Mouse (Mus musculus): ENCODE data around the gene Dctn2. TPM values are rescaled to one million over a fixed set of nuclear protein-coding genes. Genes with fewer than 3 reads are reported as not detected.

The Dctn2 gene
- polyA plus RNA-seq, 1 experiment from 2014 or later = 150 TPM

DNA sequence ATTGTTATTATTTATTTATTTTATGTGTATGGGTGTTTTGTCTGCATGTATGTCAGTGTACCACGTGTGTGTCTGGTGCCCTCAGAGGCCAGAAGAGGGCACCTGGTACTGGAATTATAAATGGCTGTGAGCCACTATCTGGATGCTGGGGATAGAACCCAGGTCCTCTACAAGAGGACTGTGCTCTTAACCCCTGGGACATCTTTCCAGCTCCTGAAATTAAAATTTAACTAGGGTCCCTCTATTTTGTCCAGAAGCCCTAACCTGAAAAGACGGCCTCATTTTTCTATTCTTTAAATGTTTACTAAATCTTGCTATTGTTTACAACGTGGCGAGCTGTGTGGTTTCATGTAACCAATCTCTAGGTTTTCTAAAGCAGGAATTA, 449 bp upstream of the Dctn2 start:
- no peak overlapping the region for H3K27ac ChIP-seq
- H3K27me3 ChIP-seq (replicated peaks) = peaks cover 18% of the 10 kb centered on the region
- no peaks in the 10 kb centered on the region; the same call in 1 of the 2 replicates for H3K36me3 ChIP-seq
- 24% methylated on average over 4 of the region's 4 CpGs for WGBS
- no peaks in the 10 kb centered on the region for H3K9me3 ChIP-seq
- peak; percentile 40 for ATAC-seq
- H3K9ac ChIP-seq = no peak overlapping the region
- H3K4me3 ChIP-seq (replicated peaks) = 0 out of 2 replicates have a peak overlapping the region, but pooled peaks have one; percentile 96
- peak overlapping the region; percentile 85; the same call in 1 of the 2 replicates for H3K4me2 ChIP-seq (replicated peaks)
- H3K4me1 ChIP-seq (replicated peaks) = peaks cover 23% of the 10 kb centered on the region

DNA sequence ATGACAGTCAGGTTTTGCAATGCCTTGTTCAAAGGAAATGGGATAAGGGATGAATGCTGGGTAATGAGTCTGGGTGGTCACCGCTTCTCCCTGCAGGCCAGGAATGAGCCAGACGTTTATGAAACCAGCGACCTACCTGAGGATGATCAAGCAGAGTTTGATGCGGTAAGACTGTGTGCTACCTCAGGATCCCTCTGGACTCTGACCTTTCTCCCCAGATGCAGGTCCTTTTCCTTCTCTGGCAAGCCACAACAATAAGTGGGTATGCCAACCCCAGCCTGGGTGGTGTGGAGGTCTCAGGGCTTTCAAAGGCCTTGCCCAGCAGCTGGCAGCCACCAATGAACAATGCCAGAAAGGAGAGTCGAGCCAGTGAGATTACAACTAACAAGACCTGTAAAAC, 1.1 kb downstream of the Dctn2 start:
- 55% methylated on average over 5 of the region's 5 CpGs for WGBS

DNA sequence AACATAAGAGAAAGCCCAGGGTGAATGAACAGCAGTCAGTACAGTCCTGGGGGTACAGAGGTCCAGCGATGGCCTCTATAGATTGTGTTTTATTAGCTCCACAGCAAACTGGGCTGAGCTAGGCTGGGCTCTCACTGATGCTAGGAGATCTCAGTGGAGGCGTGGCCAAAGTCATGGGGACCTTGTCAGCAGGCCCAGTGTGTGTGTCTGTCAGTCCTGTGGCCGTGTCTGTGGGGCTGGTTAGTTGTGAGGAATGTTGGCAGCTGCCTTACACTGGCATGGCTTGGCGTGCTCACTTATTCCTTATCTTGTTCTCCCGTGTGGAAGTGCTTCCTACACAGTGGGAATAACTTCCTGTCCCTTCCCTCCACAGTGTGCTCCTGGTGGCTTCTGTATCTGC, 2.2 kb downstream of the Dctn2 start:
- WGBS = 65% methylated on average over 5 of the region's 5 CpGs
- no peak overlapping the region for H3K27ac ChIP-seq

More for the DNA sequence above, 1.1 kb downstream of the Dctn2 start:
- H3K27ac ChIP-seq = no peak overlapping the region
- no peaks in the 10 kb centered on the region for H3K9me3 ChIP-seq
- H3K27me3 ChIP-seq (replicated peaks) = peaks cover 9% of the 10 kb centered on the region
- peaks cover 23% of the 10 kb centered on the region for H3K4me1 ChIP-seq (replicated peaks)
- H3K4me2 ChIP-seq (replicated peaks) = peak overlapping the region; percentile 85
- no peak for ATAC-seq
- peak overlapping the region; percentile 96 for H3K4me3 ChIP-seq (replicated peaks)
- peak overlapping the region; percentile 98 for H3K9ac ChIP-seq
- peaks cover under 1% of the 10 kb centered on the region for H3K36me3 ChIP-seq

DNA sequence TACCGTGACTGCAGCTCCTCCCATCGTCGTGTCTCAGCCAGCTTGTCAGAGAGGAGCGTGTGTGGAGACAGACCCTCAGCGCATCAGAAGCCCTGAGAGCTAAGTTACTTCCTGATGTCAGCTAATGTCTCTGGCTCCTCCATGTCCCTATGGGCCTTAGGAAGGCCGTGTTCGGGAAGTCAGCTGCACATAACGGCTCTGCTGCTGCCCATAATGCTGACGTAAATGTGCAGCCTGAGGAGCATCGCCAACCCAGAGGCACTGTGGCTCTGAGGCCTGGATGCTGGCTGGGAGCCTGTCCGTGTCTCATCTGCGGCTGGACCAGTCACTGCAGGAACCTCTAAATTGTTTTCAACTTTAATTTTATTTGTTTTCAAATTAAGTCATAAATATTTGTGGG, 2.9 kb downstream of the Dctn2 start:
- peaks cover 21% of the 10 kb centered on the region for H3K4me1 ChIP-seq (replicated peaks)
- no peak overlapping the region for H3K27ac ChIP-seq
- ATAC-seq = no peak
- H3K27me3 ChIP-seq (replicated peaks) = 0 out of 2 replicates have a peak, but pooled peaks cover 4% of the 10 kb centered on the region
- H3K36me3 ChIP-seq = peaks cover 5% of the 10 kb centered on the region
- H3K9me3 ChIP-seq = no peaks in the 10 kb centered on the region
- H3K4me2 ChIP-seq (replicated peaks) = no peak overlapping the region
- no peak overlapping the region for H3K4me3 ChIP-seq (replicated peaks)
- H3K9ac ChIP-seq = no peak overlapping the region
- 82% methylated on average over 12 of the region's 12 CpGs for WGBS

More for the DNA sequence above, 2.2 kb downstream of the Dctn2 start:
- H3K36me3 ChIP-seq = peaks cover 5% of the 10 kb centered on the region
- peaks cover 5% of the 10 kb centered on the region; the same call in 1 of the 2 replicates for H3K27me3 ChIP-seq (replicated peaks)
- no peaks in the 10 kb centered on the region for H3K9me3 ChIP-seq
- 0 out of 2 replicates have a peak overlapping the region, but pooled peaks have one; percentile 10 for H3K9ac ChIP-seq
- H3K4me2 ChIP-seq (replicated peaks) = no peak overlapping the region
- ATAC-seq = 0 out of 2 replicates have a peak, but pooled peaks have one; percentile 9
- no peak overlapping the region for H3K4me3 ChIP-seq (replicated peaks)
- peaks cover 18% of the 10 kb centered on the region for H3K4me1 ChIP-seq (replicated peaks)

DNA sequence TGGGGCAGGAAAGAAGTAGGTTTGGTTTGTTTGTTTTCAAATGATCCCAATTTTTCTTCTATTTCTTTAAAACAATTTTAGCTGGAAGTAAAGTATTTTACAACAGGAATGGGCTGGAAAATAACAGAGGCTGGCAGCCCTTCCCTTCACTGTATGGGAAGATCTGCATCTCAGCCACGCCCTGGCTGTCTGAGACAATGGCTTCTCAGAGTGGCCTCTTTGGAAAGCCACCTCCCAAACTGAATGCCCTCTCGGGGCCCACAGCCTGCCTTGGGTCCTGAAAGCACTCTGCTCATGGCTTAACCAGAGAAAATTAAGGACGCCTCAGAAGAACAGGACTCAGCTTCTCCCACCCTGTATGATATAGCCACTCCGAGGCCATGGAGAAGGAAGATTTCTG, 3.7 kb downstream of the Dctn2 start:
- 76% methylated on average over 4 of the region's 4 CpGs for WGBS
- Histone ChIP-seq H3K36me3 (peaks cover 5% of the 10 kb centered on the region), H3K4me2 (replicated peaks) (no peak overlapping the region)

DNA sequence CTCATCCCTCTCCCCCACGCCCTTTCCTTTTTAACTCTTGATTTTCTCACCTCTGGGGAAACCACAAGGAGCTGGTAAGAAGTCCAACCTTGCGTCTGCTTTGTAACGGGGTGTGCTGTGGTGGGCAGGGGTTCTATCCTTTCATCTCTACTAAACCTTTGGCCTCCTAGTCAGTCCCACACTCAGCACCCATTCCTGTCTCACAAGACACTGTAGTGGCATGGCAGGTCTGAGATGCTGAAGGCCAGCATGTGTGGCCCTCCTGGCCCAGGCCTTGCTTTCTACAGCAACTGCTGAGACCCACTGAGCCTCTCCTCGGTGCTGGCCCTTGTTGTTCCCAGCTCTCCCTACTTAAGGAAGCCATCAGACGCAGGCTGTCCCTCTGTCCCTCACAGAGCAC, 6.2 kb downstream of the Dctn2 start:
- Histone ChIP-seq H3K36me3 (peaks cover 26% of the 10 kb centered on the region), H3K4me1 (replicated peaks) (peaks cover 21% of the 10 kb centered on the region), H3K4me3 (replicated peaks) (no peak overlapping the region), H3K4me2 (replicated peaks) (no peak overlapping the region), H3K9ac (no peak overlapping the region), H3K27ac (no peak overlapping the region), H3K9me3 (no peaks in the 10 kb centered on the region), H3K27me3 (replicated peaks) (no peaks in the 10 kb centered on the region)
- ATAC-seq = no peak
- WGBS = 90% methylated on average over 5 of the region's 5 CpGs

More for the DNA sequence above, 3.7 kb downstream of the Dctn2 start:
- Histone ChIP-seq H3K9ac (no peak overlapping the region), H3K27me3 (replicated peaks) (no peaks in the 10 kb centered on the region), H3K9me3 (no peaks in the 10 kb centered on the region), H3K4me3 (replicated peaks) (no peak overlapping the region), H3K27ac (no peak overlapping the region), H3K4me1 (replicated peaks) (peaks cover 25% of the 10 kb centered on the region)
- ATAC-seq = no peak

DNA sequence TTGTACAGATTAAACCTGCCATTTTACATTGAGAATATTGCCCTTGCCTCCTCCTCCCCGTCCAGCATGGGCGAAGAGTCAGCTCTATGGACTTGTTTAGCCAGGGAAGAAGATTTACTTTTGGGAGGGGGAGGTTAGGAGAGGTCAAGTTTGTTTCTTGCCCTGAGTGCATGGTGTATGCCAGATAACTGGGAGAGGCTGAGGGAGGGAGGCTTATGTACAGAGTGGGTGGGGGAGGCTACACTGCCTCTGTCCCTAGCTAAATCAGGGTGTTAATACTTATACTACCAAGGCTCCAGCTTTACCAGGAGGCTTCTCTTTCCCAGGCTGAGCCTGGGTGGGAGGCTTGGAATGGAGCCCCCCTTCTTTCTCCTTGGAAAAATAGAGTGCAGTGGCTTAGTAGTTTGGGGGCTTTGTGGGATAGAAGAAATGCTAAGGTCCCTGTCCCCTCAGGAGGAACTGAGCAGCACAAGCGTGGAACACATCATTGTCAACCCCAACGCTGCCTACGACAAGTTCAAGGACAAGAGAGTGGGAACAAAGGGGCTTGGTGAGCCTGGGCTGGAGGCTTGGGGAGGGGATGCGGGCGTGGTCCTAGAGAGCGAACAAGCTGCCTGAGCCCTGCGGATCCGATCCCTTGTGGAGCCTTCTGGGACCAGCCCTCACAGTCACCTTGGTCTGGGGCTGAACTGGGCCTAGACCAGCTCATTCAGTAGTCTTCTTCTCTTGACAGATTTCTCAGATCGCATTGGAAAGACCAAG, 8.3 kb downstream of the Dctn2 start:
- Histone ChIP-seq H3K9me3 (no peaks in the 10 kb centered on the region), H3K4me3 (replicated peaks) (no peak overlapping the region), H3K36me3 (peaks cover 39% of the 10 kb centered on the region), H3K4me1 (replicated peaks) (0 out of 2 replicates have a peak, but pooled peaks cover 9% of the 10 kb centered on the region), H3K27ac (no peak overlapping the region), H3K4me2 (replicated peaks) (no peak overlapping the region), H3K9ac (no peak overlapping the region), H3K27me3 (replicated peaks) (no peaks in the 10 kb centered on the region)
- ATAC-seq = peak; percentile 46; the same call in 1 of the 2 replicates
- 69% methylated on average over 11 of the region's 11 CpGs for WGBS

DNA sequence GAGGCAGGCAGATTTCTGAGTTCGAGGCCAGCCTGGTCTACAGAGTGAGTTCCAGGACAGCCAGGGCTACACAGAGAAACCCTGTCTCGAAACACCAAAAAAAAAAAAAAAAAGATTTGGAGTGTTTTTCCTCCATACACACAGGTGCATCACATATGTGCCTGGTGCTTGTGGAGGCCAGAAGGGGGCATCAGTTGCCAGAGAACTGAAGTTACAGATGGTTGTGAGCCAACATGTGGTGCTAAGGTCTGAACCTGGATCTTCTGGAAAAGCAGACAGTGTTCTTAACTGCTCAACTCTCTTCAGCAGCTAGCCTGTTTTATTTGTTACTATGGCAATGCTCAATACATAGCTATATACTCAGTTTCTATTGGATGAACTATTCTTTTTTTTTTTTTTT, 13.6 kb downstream of the Dctn2 start:
- Histone ChIP-seq H3K4me1 (replicated peaks) (peaks cover 10% of the 10 kb centered on the region; the same call in 1 of the 2 replicates), H3K4me2 (replicated peaks) (no peak overlapping the region), H3K36me3 (peaks cover 70% of the 10 kb centered on the region), H3K9me3 (no peaks in the 10 kb centered on the region), H3K27me3 (replicated peaks) (no peaks in the 10 kb centered on the region), H3K27ac (no peak overlapping the region), H3K9ac (no peak overlapping the region), H3K4me3 (replicated peaks) (no peak overlapping the region)
- no peak for ATAC-seq
- WGBS = 93% methylated on average over 2 of the region's 2 CpGs

DNA sequence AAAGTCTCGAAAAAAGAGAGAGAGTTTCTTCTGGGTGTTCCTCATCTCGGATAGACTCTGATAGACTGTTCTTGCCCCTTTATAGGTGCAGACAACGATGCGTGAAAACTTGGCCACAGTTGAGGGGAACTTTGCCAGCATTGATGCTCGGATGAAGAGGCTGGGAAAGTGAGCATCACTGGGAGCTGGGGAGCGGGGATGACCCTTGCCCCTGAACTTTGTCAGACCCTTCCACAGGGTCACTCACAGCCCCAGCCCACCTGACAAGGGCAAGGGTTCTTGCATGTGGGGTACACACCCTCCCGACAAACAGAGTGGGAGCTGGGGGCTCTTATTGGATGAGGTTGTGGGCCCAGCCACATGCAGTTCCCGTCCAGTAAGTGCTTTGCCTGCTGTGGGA, 15.1 kb downstream of the Dctn2 start:
- peaks cover 26% of the 10 kb centered on the region for H3K4me1 ChIP-seq (replicated peaks)
- ATAC-seq = no peak
- no peak overlapping the region for H3K9ac ChIP-seq
- peaks cover 73% of the 10 kb centered on the region for H3K36me3 ChIP-seq
- WGBS = 88% methylated on average over 8 of the region's 8 CpGs
- H3K4me3 ChIP-seq (replicated peaks) = no peak overlapping the region
- H3K9me3 ChIP-seq = no peaks in the 10 kb centered on the region
- no peak overlapping the region for H3K4me2 ChIP-seq (replicated peaks)
- H3K27me3 ChIP-seq (replicated peaks) = no peaks in the 10 kb centered on the region
- no peak overlapping the region for H3K27ac ChIP-seq

DNA sequence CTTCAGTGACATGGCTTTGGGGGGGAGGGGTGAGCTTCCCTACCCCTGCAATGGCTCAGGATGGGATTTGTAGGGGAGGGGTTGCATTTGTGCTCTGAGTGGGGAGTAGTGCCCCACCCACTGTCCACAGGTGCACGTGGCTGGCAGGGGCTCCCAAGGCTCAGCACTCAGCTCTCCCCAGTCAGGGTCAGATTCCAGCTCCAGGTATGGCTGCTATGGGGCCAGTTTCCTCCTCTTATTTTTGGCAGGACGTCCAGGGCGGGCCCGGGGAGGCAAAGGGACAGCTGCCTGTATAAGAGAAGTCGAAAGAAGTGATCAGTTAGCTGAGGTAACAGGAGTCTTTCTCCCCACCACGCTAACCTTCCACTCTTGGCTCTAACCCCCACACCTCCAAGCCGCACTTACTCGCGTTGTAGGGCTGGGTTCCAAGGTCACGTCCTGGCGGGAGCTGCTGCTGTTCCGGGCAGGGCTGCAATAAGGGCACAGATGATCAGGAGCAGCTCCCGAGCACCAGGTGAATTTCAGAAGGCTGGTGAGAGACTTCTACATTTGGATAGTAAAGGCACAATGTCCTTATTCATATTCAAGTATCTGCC, 16.6 kb downstream of the Dctn2 start:
- Histone ChIP-seq H3K9ac (no peak overlapping the region), H3K4me3 (replicated peaks) (no peak overlapping the region), H3K4me2 (replicated peaks) (no peak overlapping the region), H3K36me3 (peaks cover 65% of the 10 kb centered on the region), H3K9me3 (no peaks in the 10 kb centered on the region), H3K27ac (no peak overlapping the region), H3K4me1 (replicated peaks) (peaks cover 40% of the 10 kb centered on the region), H3K27me3 (replicated peaks) (no peaks in the 10 kb centered on the region)
- ATAC-seq = no peak
- WGBS = 64% methylated on average over 13 of the region's 13 CpGs

DNA sequence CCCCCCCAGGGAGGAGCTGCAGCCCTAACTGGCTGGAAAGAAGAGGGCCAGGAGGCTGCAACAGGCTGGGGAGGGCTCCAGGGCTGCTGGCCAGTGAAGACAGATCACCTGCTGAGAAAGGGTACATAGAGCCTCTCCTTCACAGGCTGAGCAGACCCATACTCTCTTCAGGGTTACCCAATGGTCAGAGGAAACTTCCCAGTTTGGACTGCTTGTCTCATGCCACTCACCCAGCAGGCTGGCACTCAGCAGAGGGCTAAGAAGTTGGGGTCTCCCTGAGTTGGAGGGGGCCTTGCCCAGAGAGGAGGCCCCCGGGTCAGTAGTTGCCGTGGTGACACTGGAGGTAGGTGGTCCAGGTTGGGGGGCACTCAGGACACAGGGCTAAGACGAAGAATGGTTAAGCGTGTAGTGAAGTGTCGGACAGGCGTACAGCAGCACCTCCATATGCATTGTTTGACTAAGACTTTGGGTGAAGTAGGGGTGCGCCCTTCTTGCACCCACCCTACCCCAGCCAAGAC, 18.0 kb downstream of the Dctn2 start:
- ATAC-seq = no peak
- H3K4me2 ChIP-seq (replicated peaks) = no peak overlapping the region
- no peak overlapping the region for H3K4me3 ChIP-seq (replicated peaks)
- no peaks in the 10 kb centered on the region for H3K9me3 ChIP-seq
- H3K36me3 ChIP-seq = peaks cover 56% of the 10 kb centered on the region
- H3K4me1 ChIP-seq (replicated peaks) = peaks cover 41% of the 10 kb centered on the region
- H3K9ac ChIP-seq = no peak overlapping the region
- 90% methylated on average over 7 of the region's 7 CpGs for WGBS
- no peak overlapping the region for H3K27ac ChIP-seq
- H3K27me3 ChIP-seq (replicated peaks) = no peaks in the 10 kb centered on the region

DNA sequence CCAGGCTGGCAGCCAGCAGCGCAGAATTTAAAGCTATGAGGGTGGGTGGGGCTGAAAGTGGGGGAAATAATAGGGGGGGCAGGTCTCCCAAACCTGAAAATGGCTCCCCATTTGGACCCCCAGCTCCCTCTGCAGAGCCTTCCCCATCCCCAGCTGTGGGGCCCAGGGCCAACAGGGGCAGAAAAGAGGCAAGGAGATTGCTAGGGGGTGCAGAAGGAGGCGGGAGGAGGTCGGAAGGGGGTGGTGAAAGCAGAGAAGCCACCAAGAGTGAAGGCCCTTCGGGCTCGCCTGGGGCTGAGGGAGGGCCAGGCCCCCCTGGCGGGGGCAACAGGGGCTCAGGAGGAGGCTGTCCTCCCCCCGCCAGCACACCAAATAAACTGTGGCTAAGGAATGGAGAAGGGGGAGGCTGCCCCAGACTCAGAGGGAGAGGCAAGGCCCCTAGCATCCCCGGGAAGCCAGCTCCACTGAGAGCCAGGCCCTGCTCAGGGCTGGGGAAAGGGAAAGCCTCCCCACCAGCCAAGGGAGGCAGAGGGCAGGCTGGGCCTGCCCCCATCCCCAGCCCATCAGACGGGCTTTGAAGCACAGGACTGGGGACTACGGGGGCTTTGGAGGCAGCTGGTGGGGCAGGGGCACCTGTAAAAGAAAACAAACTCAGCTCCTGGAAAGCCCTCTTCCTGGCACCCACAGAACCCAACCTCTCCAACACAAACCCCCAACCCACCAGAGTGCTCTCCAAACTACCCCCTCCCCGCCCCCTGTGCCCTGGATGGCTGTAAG, 18.7 kb downstream of the Dctn2 start:
- H3K27ac ChIP-seq = no peak overlapping the region; the same call in 1 of the 2 replicates
- H3K36me3 ChIP-seq = peaks cover 53% of the 10 kb centered on the region
- no peak overlapping the region for H3K4me3 ChIP-seq (replicated peaks)
- ATAC-seq = no peak
- H3K4me1 ChIP-seq (replicated peaks) = peaks cover 44% of the 10 kb centered on the region
- no peak overlapping the region for H3K9ac ChIP-seq
- 73% methylated on average over 11 of the region's 11 CpGs for WGBS
- no peaks in the 10 kb centered on the region for H3K9me3 ChIP-seq
- no peak overlapping the region for H3K4me2 ChIP-seq (replicated peaks)
- no peaks in the 10 kb centered on the region for H3K27me3 ChIP-seq (replicated peaks)
